Mouse (Mus musculus): ENCODE measurements at regions not wholly inside any gene's neighbourhood (a gene's known extent, or its start where the extent isn't known, plus 50 kb on each side); places are given as distances from the start of the nearest gene placed in this dataset.
A peak's percentile ranks its signal among the peaks of the same experiment; 100 is the strongest.

GRCm38 (mm10) chr8:96929901-96930300, 1041.6 kb upstream of the Got2 start:
- Histone ChIP-seq H3K9me3 (ENCODE audit: control insufficient read depth, low read length) (no peaks in the 10 kb centered on the region), H3K27me3 (ENCODE audit: control insufficient read depth, insufficient read depth, low read length) (no peaks in the 10 kb centered on the region), H3K4me1 (ENCODE audit: control insufficient read depth, insufficient read depth, low read length) (no peaks in the 10 kb centered on the region), H3K9ac (replicated peaks; ENCODE audit: low read length) (no peak overlapping the region), H3K4me3 (replicated peaks; ENCODE audit: low read depth, low read length) (no peak overlapping the region), H3K4me2 (ENCODE audit: low read length) (no peak overlapping the region), H3K27ac (replicated peaks; ENCODE audit: low read depth, low read length) (no peak overlapping the region), H3K36me3 (ENCODE audit: control insufficient read depth, insufficient read depth, low read length) (no peaks in the 10 kb centered on the region)
- ATAC-seq (ENCODE audit: low FRiP score, low TSS enrichment), result no peak
- DNase-seq, result no peak
- 52% methylated on average over 3 of the region's 3 CpGs for WGBS

GRCm38 (mm10) chr8:96880956-96881355, 992.6 kb upstream of the Got2 start:
- ATAC-seq (ENCODE audit: low FRiP score, low TSS enrichment) (no peak), DNase-seq (peak; percentile 19)
- no peak overlapping the region for H3K27ac ChIP-seq (replicated peaks; ENCODE audit: low read depth, low read length)
- no peaks in the 10 kb centered on the region for H3K36me3 ChIP-seq (ENCODE audit: control insufficient read depth, insufficient read depth, low read length)
- no peaks in the 10 kb centered on the region for H3K27me3 ChIP-seq (ENCODE audit: control insufficient read depth, insufficient read depth, low read length)
- 66% methylated on average over 2 of the region's 2 CpGs for WGBS
- no peak overlapping the region for H3K4me2 ChIP-seq (ENCODE audit: low read length)
- no peak overlapping the region for H3K4me3 ChIP-seq (replicated peaks; ENCODE audit: low read depth, low read length)
- no peaks in the 10 kb centered on the region for H3K4me1 ChIP-seq (ENCODE audit: control insufficient read depth, insufficient read depth, low read length)
- H3K9me3 ChIP-seq (ENCODE audit: control insufficient read depth, low read length), result no peaks in the 10 kb centered on the region
- H3K9ac ChIP-seq (replicated peaks; ENCODE audit: low read length), result no peak overlapping the region

DNA sequence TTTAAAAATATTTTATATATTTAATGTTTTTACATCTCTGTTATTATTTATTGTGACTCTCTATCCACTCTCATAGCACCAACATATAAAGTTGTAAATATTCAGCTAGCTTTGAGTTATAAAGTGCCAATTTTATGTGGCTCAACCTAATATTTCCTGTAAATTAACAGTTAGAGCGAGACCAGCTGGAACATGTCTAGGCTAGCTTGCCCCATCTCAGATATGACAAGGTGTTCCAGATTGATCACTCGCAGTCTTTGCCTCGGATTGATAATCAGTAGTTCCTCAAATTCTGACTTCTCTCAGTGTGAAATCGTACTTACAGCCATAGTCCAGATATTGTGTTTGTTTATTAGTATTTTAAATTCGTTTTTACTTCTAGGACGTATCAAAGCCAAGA, 990.4 kb upstream of the Got2 start:
- WGBS, result 87% methylated on average over 6 of the region's 6 CpGs
- H3K9ac ChIP-seq (replicated peaks; ENCODE audit: low read length), result no peak overlapping the region
- H3K27me3 ChIP-seq (ENCODE audit: control insufficient read depth, insufficient read depth, low read length), result no peaks in the 10 kb centered on the region
- H3K4me3 ChIP-seq (replicated peaks; ENCODE audit: low read depth, low read length), result no peak overlapping the region
- DNase-seq (no peak), ATAC-seq (ENCODE audit: low FRiP score, low TSS enrichment) (no peak)
- H3K9me3 ChIP-seq (ENCODE audit: control insufficient read depth, low read length), result no peaks in the 10 kb centered on the region
- H3K4me2 ChIP-seq (ENCODE audit: low read length), result no peak overlapping the region
- H3K36me3 ChIP-seq (ENCODE audit: control insufficient read depth, insufficient read depth, low read length), result no peaks in the 10 kb centered on the region
- H3K27ac ChIP-seq (replicated peaks; ENCODE audit: low read depth, low read length), result no peak overlapping the region
- no peaks in the 10 kb centered on the region for H3K4me1 ChIP-seq (ENCODE audit: control insufficient read depth, insufficient read depth, low read length)

DNA sequence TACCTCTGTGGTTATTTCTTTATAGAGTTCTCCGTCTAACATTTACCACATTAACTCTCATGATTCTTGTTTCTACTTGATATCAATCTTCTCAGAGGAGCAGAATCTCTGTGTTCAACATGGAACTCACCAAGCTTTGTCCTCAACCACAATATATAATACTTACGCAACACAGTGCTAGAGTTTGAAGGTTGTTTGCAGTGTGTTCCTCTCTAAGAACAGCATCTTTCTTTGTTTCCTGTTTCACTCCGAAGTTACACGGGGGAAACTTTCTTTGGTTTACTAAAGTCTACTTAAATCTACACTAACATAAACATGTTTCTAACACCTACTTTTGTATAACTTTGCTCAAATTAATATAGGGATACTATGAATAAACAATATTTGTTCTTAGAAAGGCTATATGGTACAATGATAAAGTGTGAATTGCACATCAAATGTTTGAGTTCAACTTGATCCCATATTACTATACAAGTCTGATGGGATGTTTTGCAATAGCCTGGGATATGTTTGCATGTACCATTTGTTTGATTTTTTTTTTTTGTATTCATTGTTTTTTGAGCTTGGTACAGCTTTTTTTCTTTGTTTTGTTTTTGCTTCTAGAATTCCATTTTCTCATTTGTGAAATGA, 985.2 kb upstream of the Got2 start:
- H3K4me2 ChIP-seq (ENCODE audit: low read length), result no peak overlapping the region
- H3K27ac ChIP-seq (replicated peaks; ENCODE audit: low read depth, low read length), result no peak overlapping the region
- no peaks in the 10 kb centered on the region for H3K36me3 ChIP-seq (ENCODE audit: control insufficient read depth, insufficient read depth, low read length)
- no peaks in the 10 kb centered on the region for H3K9me3 ChIP-seq (ENCODE audit: control insufficient read depth, low read length)
- no peak for DNase-seq
- H3K27me3 ChIP-seq (ENCODE audit: control insufficient read depth, insufficient read depth, low read length), result no peaks in the 10 kb centered on the region
- H3K4me1 ChIP-seq (ENCODE audit: control insufficient read depth, insufficient read depth, low read length), result no peaks in the 10 kb centered on the region
- 93% methylated on average over 4 of the region's 4 CpGs for WGBS
- no peak overlapping the region for H3K4me3 ChIP-seq (replicated peaks; ENCODE audit: low read depth, low read length)
- no peak overlapping the region for H3K9ac ChIP-seq (replicated peaks; ENCODE audit: low read length)
- ATAC-seq (ENCODE audit: low FRiP score, low TSS enrichment), result no peak

GRCm38 (mm10) chr8:96868178-96869080, 980.1 kb upstream of the Got2 start:
- H3K4me2 ChIP-seq (ENCODE audit: low read length), result no peak overlapping the region
- 0% methylated on average over 1 of the region's 1 CpGs for WGBS
- H3K4me3 ChIP-seq (replicated peaks; ENCODE audit: low read depth, low read length), result no peak overlapping the region
- H3K9me3 ChIP-seq (ENCODE audit: control insufficient read depth, low read length), result no peaks in the 10 kb centered on the region
- ATAC-seq (ENCODE audit: low FRiP score, low TSS enrichment) (no peak), DNase-seq (no peak)
- H3K36me3 ChIP-seq (ENCODE audit: control insufficient read depth, insufficient read depth, low read length), result no peaks in the 10 kb centered on the region
- no peaks in the 10 kb centered on the region for H3K4me1 ChIP-seq (ENCODE audit: control insufficient read depth, insufficient read depth, low read length)
- H3K9ac ChIP-seq (replicated peaks; ENCODE audit: low read length), result no peak overlapping the region
- H3K27me3 ChIP-seq (ENCODE audit: control insufficient read depth, insufficient read depth, low read length), result no peaks in the 10 kb centered on the region
- H3K27ac ChIP-seq (replicated peaks; ENCODE audit: low read depth, low read length), result no peak overlapping the region

- no peaks in the 10 kb centered on the region for H3K4me1 ChIP-seq (ENCODE audit: control insufficient read depth, insufficient read depth, low read length)
- H3K36me3 ChIP-seq (ENCODE audit: control insufficient read depth, insufficient read depth, low read length), result no peaks in the 10 kb centered on the region
- ATAC-seq (ENCODE audit: low FRiP score, low TSS enrichment) (no peak), DNase-seq (peak; percentile 26)
- WGBS, result 69% methylated on average over 6 of the region's 6 CpGs
- no peak overlapping the region for H3K4me3 ChIP-seq (replicated peaks; ENCODE audit: low read depth, low read length)
- H3K27ac ChIP-seq (replicated peaks; ENCODE audit: low read depth, low read length), result no peak overlapping the region
- no peak overlapping the region for H3K9ac ChIP-seq (replicated peaks; ENCODE audit: low read length)
- H3K4me2 ChIP-seq (ENCODE audit: low read length), result no peak overlapping the region
- no peaks in the 10 kb centered on the region for H3K27me3 ChIP-seq (ENCODE audit: control insufficient read depth, insufficient read depth, low read length)
- H3K9me3 ChIP-seq (ENCODE audit: control insufficient read depth, low read length), result no peaks in the 10 kb centered on the region
Measured at GRCm38 (mm10) chr8:96864606-96865005, 976.3 kb upstream of the Got2 start.

DNA sequence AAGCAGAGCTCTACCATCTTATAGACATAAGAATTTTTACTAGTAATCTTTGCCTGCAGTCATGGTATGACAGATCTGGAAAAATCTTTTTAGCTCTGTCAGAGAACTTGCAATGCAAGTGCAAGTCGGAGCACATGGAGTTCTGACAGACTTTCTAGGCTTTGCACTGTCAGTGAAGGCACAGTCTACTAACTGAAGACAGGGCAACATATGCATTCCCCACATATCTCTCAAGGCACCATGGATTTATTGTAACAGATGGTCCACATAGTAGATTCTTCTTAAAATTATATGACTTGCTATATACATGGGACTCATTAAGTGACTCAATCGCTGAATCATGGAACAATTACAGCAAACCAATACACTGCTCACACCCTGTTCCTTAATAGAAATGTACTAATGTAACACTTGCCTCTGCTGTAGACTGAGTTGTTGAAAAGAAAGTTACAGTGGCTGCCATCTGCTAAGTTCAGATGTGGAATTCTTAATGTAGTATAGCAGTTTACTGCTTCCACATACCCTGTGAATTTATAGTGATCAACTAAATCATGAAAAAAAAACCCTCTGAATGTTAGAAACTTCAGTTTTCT, 972.6 kb upstream of the Got2 start:
- Histone ChIP-seq H3K4me2 (ENCODE audit: low read length) (no peak overlapping the region), H3K27ac (replicated peaks; ENCODE audit: low read depth, low read length) (no peak overlapping the region), H3K9me3 (ENCODE audit: control insufficient read depth, low read length) (no peaks in the 10 kb centered on the region), H3K36me3 (ENCODE audit: control insufficient read depth, insufficient read depth, low read length) (no peaks in the 10 kb centered on the region), H3K9ac (replicated peaks; ENCODE audit: low read length) (no peak overlapping the region), H3K4me1 (ENCODE audit: control insufficient read depth, insufficient read depth, low read length) (no peaks in the 10 kb centered on the region), H3K4me3 (replicated peaks; ENCODE audit: low read depth, low read length) (no peak overlapping the region), H3K27me3 (ENCODE audit: control insufficient read depth, insufficient read depth, low read length) (no peaks in the 10 kb centered on the region)
- 91% methylated on average over 2 of the region's 2 CpGs for WGBS
- ATAC-seq (ENCODE audit: low FRiP score, low TSS enrichment) (no peak), DNase-seq (no peak)

GRCm38 (mm10) chr8:96843566-96843965, 955.2 kb upstream of the Got2 start:
- Histone ChIP-seq H3K4me3 (replicated peaks; ENCODE audit: low read depth, low read length) (no peak overlapping the region), H3K36me3 (ENCODE audit: control insufficient read depth, insufficient read depth, low read length) (no peaks in the 10 kb centered on the region), H3K27me3 (ENCODE audit: control insufficient read depth, insufficient read depth, low read length) (no peaks in the 10 kb centered on the region), H3K9ac (replicated peaks; ENCODE audit: low read length) (no peak overlapping the region), H3K4me1 (ENCODE audit: control insufficient read depth, insufficient read depth, low read length) (no peaks in the 10 kb centered on the region), H3K4me2 (ENCODE audit: low read length) (no peak overlapping the region), H3K9me3 (ENCODE audit: control insufficient read depth, low read length) (0 out of 2 replicates have a peak, but pooled peaks cover 2% of the 10 kb centered on the region), H3K27ac (replicated peaks; ENCODE audit: low read depth, low read length) (no peak overlapping the region)
- peak; percentile 20 for DNase-seq
- WGBS, result 16% methylated on average over 2 of the region's 2 CpGs
- no peak for ATAC-seq (ENCODE audit: low FRiP score, low TSS enrichment)
